Mouse (Mus musculus) ES-E14 (cell line): Measurements from ENCODE around the gene Abcc10.

Experiments
- CHD2 ChIP-seq: IDR thresholded peaks from 2 replicates; pipeline ENCODE4 v1.6.1; 2014; ENCODE audit warnings: mild to moderate bottlenecking, low read depth, low read length, inconsistent platforms
- ZC3H11A ChIP-seq: IDR thresholded peaks from 2 replicates; pipeline ENCODE4 v1.6.1; 2012; ENCODE audit warnings: low read depth, mild to moderate bottlenecking, inconsistent platforms, low read length, borderline replicate concordance

- no peak for TF ChIP-seq CHD2
- TF ChIP-seq ZC3H11A, result no peak
Observed at GRCm38 (mm10) chr17:46341208-46341607, 13.1 kb upstream of the Abcc10 start.
